Mouse (Mus musculus): Measurements from ENCODE around the gene Hsf4. TPM values are rescaled to one million over a fixed set of nuclear protein-coding genes. Genes with fewer than 3 reads are reported as not detected.
"Not testable (repeated sequence)": the region's sequence is repeated elsewhere in the genome, so short reads cannot be mapped to it uniquely, and the experiment has no call there.

The Hsf4 gene
- polyA plus RNA-seq, 1 experiment from 2014 or later, result 0.36 TPM

GRCm38 (mm10) chr8:105289805-105290460, 20.3 kb downstream of the Hsf4 start, which contains the start of gene 4931428F04Rik:
4931428F04Rik (minus strand) TSS chr8:105289864.
- peaks cover 19% of the 10 kb centered on the region for H3K27me3 ChIP-seq
- peaks cover 24% of the 10 kb centered on the region for H3K4me1 ChIP-seq
- peak; percentile 10; the same call in 1 of the 2 replicates for ATAC-seq (ENCODE audit: insufficient number of reproducible peaks, insufficient read depth, low FRiP score, low TSS enrichment)
- H3K4me2 ChIP-seq (replicated peaks), result peak within 1 kb of the TSS; percentile 84
- WGBS, result 2% methylated on average over 43 of the region's 43 CpGs
- no peaks in the 10 kb centered on the region for H3K9me3 ChIP-seq
- peak within 1 kb of the TSS; percentile 44 for H3K4me3 ChIP-seq
- 0 out of 2 replicates have a peak, but pooled peaks cover 5% of the 10 kb centered on the region for H3K36me3 ChIP-seq
- H3K27ac ChIP-seq, result peak within 1 kb of the TSS; percentile 52; the same call in 1 of the 2 replicates
- peak within 1 kb of the TSS; percentile 48 for H3K9ac ChIP-seq

GRCm38 (mm10) chr8:105290554-105291314, 21.1 kb downstream of the Hsf4 start:
- no peaks in the 10 kb centered on the region for H3K9me3 ChIP-seq
- no peak overlapping the region for H3K9ac ChIP-seq
- H3K27me3 ChIP-seq, result peaks cover 19% of the 10 kb centered on the region
- no peaks in the 10 kb centered on the region for H3K36me3 ChIP-seq
- H3K27ac ChIP-seq, result no peak overlapping the region
- 5% methylated on average over 31 of the region's 31 CpGs for WGBS
- H3K4me2 ChIP-seq (replicated peaks), result peak overlapping the region; percentile 84
- no peak for ATAC-seq (ENCODE audit: insufficient number of reproducible peaks, insufficient read depth, low FRiP score, low TSS enrichment)
- peak overlapping the region; percentile 44 for H3K4me3 ChIP-seq
- peaks cover 24% of the 10 kb centered on the region for H3K4me1 ChIP-seq

GRCm38 (mm10) chr8:105291364-105291763, 21.8 kb downstream of the Hsf4 start:
- not testable (repeated sequence) for ATAC-seq (ENCODE audit: insufficient number of reproducible peaks, insufficient read depth, low FRiP score, low TSS enrichment); H3K9ac ChIP-seq; H3K9me3 ChIP-seq; H3K27ac ChIP-seq; H3K4me2 ChIP-seq (replicated peaks); H3K36me3 ChIP-seq; H3K4me3 ChIP-seq
- H3K4me1 ChIP-seq, result peaks cover 24% of the 10 kb centered on the region
- 87% methylated on average over 8 of the region's 8 CpGs for WGBS
- peaks cover 19% of the 10 kb centered on the region for H3K27me3 ChIP-seq

- not testable (repeated sequence) for H3K9ac ChIP-seq; H3K9me3 ChIP-seq; H3K4me3 ChIP-seq; ATAC-seq (ENCODE audit: insufficient number of reproducible peaks, insufficient read depth, low FRiP score, low TSS enrichment); H3K27ac ChIP-seq; H3K36me3 ChIP-seq; H3K4me2 ChIP-seq (replicated peaks)
- peaks cover 19% of the 10 kb centered on the region for H3K27me3 ChIP-seq
- peaks cover 24% of the 10 kb centered on the region for H3K4me1 ChIP-seq
- WGBS, result 64% methylated on average over 3 of the region's 3 CpGs
Observed at GRCm38 (mm10) chr8:105291802-105292201, 22.2 kb downstream of the Hsf4 start.

GRCm38 (mm10) chr8:105292471-105292870, 22.9 kb downstream of the Hsf4 start:
- Histone ChIP-seq H3K27ac (no peak overlapping the region), H3K9me3 (no peaks in the 10 kb centered on the region), H3K9ac (no peak overlapping the region), H3K4me2 (replicated peaks) (no peak overlapping the region), H3K4me3 (no peak overlapping the region), H3K36me3 (no peaks in the 10 kb centered on the region), H3K27me3 (peaks cover 19% of the 10 kb centered on the region), H3K4me1 (peaks cover 24% of the 10 kb centered on the region)
- WGBS, result 78% methylated on average over 7 of the region's 7 CpGs
- ATAC-seq (ENCODE audit: insufficient number of reproducible peaks, insufficient read depth, low FRiP score, low TSS enrichment), result no peak

GRCm38 (mm10) chr8:105293405-105293804, 23.8 kb downstream of the Hsf4 start:
- no peak for ATAC-seq (ENCODE audit: insufficient number of reproducible peaks, insufficient read depth, low FRiP score, low TSS enrichment)

GRCm38 (mm10) chr8:105294776-105295175, 25.2 kb downstream of the Hsf4 start:
- 0 out of 2 replicates have a peak overlapping the region, but pooled peaks have one; percentile 8 for H3K4me2 ChIP-seq (replicated peaks)
- H3K27me3 ChIP-seq, result peaks cover 19% of the 10 kb centered on the region
- H3K4me3 ChIP-seq, result no peak overlapping the region
- no peak overlapping the region for H3K27ac ChIP-seq
- no peaks in the 10 kb centered on the region for H3K9me3 ChIP-seq
- ATAC-seq (ENCODE audit: insufficient number of reproducible peaks, insufficient read depth, low FRiP score, low TSS enrichment), result no peak
- H3K36me3 ChIP-seq, result peaks cover 7% of the 10 kb centered on the region
- WGBS, result 62% methylated on average over 9 of the region's 9 CpGs
- peaks cover 22% of the 10 kb centered on the region for H3K4me1 ChIP-seq
- H3K9ac ChIP-seq, result no peak overlapping the region

More at GRCm38 (mm10) chr8:105293405-105293804, 23.8 kb downstream of the Hsf4 start:
- Histone ChIP-seq H3K4me1 (peaks cover 22% of the 10 kb centered on the region), H3K27ac (no peak overlapping the region), H3K36me3 (no peaks in the 10 kb centered on the region), H3K27me3 (peaks cover 19% of the 10 kb centered on the region), H3K9me3 (no peaks in the 10 kb centered on the region), H3K4me2 (replicated peaks) (no peak overlapping the region), H3K9ac (no peak overlapping the region), H3K4me3 (no peak overlapping the region)
- WGBS, result 68% methylated on average over 19 of the region's 19 CpGs

GRCm38 (mm10) chr8:105295256-105295655, 25.7 kb downstream of the Hsf4 start:
- peaks cover 14% of the 10 kb centered on the region for H3K27me3 ChIP-seq
- 73% methylated on average over 11 of the region's 11 CpGs for WGBS
- no peak overlapping the region for H3K9ac ChIP-seq
- ATAC-seq (ENCODE audit: insufficient number of reproducible peaks, insufficient read depth, low FRiP score, low TSS enrichment), result no peak
- H3K27ac ChIP-seq, result no peak overlapping the region
- peaks cover 12% of the 10 kb centered on the region for H3K36me3 ChIP-seq
- H3K4me2 ChIP-seq (replicated peaks), result no peak overlapping the region
- H3K4me1 ChIP-seq, result peaks cover 17% of the 10 kb centered on the region
- H3K4me3 ChIP-seq, result no peak overlapping the region
- no peaks in the 10 kb centered on the region for H3K9me3 ChIP-seq

GRCm38 (mm10) chr8:105295895-105296573, 26.4 kb downstream of the Hsf4 start, which contains the start of gene Exoc3l:
Exoc3l (minus strand) TSS chr8:105296101.
- Histone ChIP-seq H3K9ac (no peak within 1 kb of the TSS), H3K27ac (no peak within 1 kb of the TSS), H3K4me1 (peaks cover 11% of the 10 kb centered on the region), H3K9me3 (no peaks in the 10 kb centered on the region), H3K27me3 (peaks cover 8% of the 10 kb centered on the region; the same call in 1 of the 2 replicates), H3K36me3 (peaks cover 20% of the 10 kb centered on the region), H3K4me3 (peak within 1 kb of the TSS; percentile 96), H3K4me2 (replicated peaks) (peak within 1 kb of the TSS; percentile 98)
- 66% methylated on average over 11 of the region's 11 CpGs for whole genome bisulfite sequencing
- ATAC-seq (ENCODE audit: insufficient number of reproducible peaks, insufficient read depth, low FRiP score, low TSS enrichment), result no peak

GRCm38 (mm10) chr8:105297511-105298192, 28.1 kb downstream of the Hsf4 start, which contains the start of gene E2f4:
E2f4 (plus strand) TSS chr8:105297663.
- H3K4me3 ChIP-seq, result peak within 1 kb of the TSS; percentile 96
- under 1% methylated on average over 53 of the region's 58 CpGs for WGBS

More at GRCm38 (mm10) chr8:105297511-105298192, 28.1 kb downstream of the Hsf4 start, which contains the start of gene E2f4:
- Histone ChIP-seq H3K9me3 (no peaks in the 10 kb centered on the region), H3K36me3 (peaks cover 36% of the 10 kb centered on the region), H3K4me2 (replicated peaks) (peak within 1 kb of the TSS; percentile 98), H3K9ac (peak within 1 kb of the TSS; percentile 93), H3K27ac (peak within 1 kb of the TSS; percentile 50; the same call in 1 of the 2 replicates), H3K27me3 (peaks cover 8% of the 10 kb centered on the region; the same call in 1 of the 2 replicates), H3K4me1 (peaks cover 11% of the 10 kb centered on the region)
- peak; percentile 73 for ATAC-seq (ENCODE audit: insufficient number of reproducible peaks, insufficient read depth, low FRiP score, low TSS enrichment)
